Mouse (Mus musculus) cortical plate, adult 2 months (tissue): ENCODE measurements around the gene Sidt1.

ENCODE experiments used
- CTCF ChIP-seq: fragments of 200-500 bp; IDR thresholded peaks from 2 replicates; pipeline ENCODE4 v1.5.1; 2011; ENCODE audit warnings: mild to moderate bottlenecking, control low read depth, low read length; ENCODE audit not compliant: insufficient read depth; ENCODE audit errors: extremely low read depth
- POLR2A ChIP-seq: fragments of 200-500 bp; IDR thresholded peaks from 2 replicates; pipeline ENCODE4 v1.6.1; 2011; ENCODE audit warnings: mild to moderate bottlenecking, low read length, control low read depth; ENCODE audit not compliant: insufficient read depth; ENCODE audit errors: extremely low read depth

GRCm38 (mm10) chr16:44282614-44283325, 50.2 kb downstream of the Sidt1 start:
- TF ChIP-seq POLR2A (no peak), CTCF (no peak)
